ENCODE assay signal across 23 mouse cellular contexts in the genomic region with DNA sequence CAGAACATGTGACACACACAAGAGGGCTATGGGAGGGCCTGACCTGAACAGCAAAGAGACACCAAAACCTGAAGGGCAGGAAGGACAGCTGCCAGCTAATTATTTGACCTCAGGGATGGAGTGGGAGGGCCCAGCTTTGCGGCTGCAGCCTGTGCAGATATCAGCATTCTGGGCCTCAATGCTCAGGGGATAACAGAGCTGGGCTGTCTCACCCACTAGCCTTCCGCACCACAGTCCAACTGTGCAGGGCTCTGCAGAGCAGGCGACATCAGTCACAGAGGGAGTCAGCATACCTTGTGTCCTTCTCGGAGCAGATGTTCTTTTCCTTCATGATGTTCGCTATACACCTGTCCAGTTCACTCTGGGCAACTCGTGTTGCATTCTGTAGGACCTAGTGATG. TPM values are rescaled to one million over a fixed set of nuclear protein-coding genes. Genes with fewer than 3 reads are reported as not detected.
"Had no signal": no experiment of that assay in that cellular context is flagged by ENCODE, and none has a peak within 500 bp of the region (broad histone marks: within the 10 kb centered on the region; RNA-seq: fewer than 3 reads in every experiment).

No protein-coding gene starts in this region.

- H3K9ac ChIP-seq: lung, embryonic 14.5 days; midbrain, embryonic 13.5 days; midbrain, embryonic 15.5 days; neural tube, embryonic 12.5 days had no signal

- H3K4me2 ChIP-seq: lung, embryonic 14.5 days; midbrain, embryonic 11.5 days; midbrain, embryonic 13.5 days; midbrain, embryonic 15.5 days; neural tube, embryonic 12.5 days had no signal

- H3K4me1 ChIP-seq: midbrain, embryonic 13.5 days; midbrain, embryonic 15.5 days; neural tube, embryonic 12.5 days had no signal

- DNase-seq: lung, adult 18-20 months; lung, embryonic 14.5 days; lung, postnatal 10 days; lung, postnatal 4 days; retina, postnatal 1 day; right cerebral cortex, adult 18-20 months; right cerebral cortex, postnatal 25 days; spleen, adult 18-20 months; thymus, adult 18-20 months had no signal

- H3K27ac ChIP-seq: midbrain, embryonic 13.5 days; midbrain, embryonic 15.5 days; neural tube, embryonic 12.5 days had no signal

- ATAC-seq: midbrain, embryonic 13.5 days; midbrain, embryonic 15.5 days had no signal

- H3K27me3 ChIP-seq: midbrain, embryonic 13.5 days; midbrain, embryonic 15.5 days; neural tube, embryonic 12.5 days had no signal

- H3K9me3 ChIP-seq: midbrain, embryonic 13.5 days; midbrain, embryonic 15.5 days; neural tube, embryonic 12.5 days had no signal

- H3K4me3 ChIP-seq: midbrain, embryonic 13.5 days; midbrain, embryonic 15.5 days; neural tube, embryonic 12.5 days had no signal

RNA-seq across cellular contexts. Expression of a gene that starts 25.9 kb away (rescaled TPM):
- total RNA-seq: megakaryocyte, adult 5-6 weeks; midbrain, postnatal 0 days; monocyte, adult 5-6 weeks; neutrophil, adult 5-6 weeks had no signal
- polyA plus RNA-seq: lung, embryonic 14.5 days; lung, embryonic 16.5 days; midbrain, embryonic 11.5 days; midbrain, embryonic 13.5 days; midbrain, embryonic 15.5 days; midbrain, postnatal 0 days; neural tube, embryonic 12.5 days; neural tube, embryonic 14.5 days; small intestine, adult 2 months; stomach, embryonic 14.5 days; stomach, embryonic 16.5 days; thymus, postnatal 0 days had no signal

RNA-seq across cellular contexts. Expression of a gene that starts 32.2 kb away (rescaled TPM):
- total RNA-seq: midbrain, postnatal 0 days; monocyte, adult 5-6 weeks; neutrophil, adult 5-6 weeks had no signal
- polyA plus RNA-seq: lung, embryonic 14.5 days; lung, embryonic 16.5 days; stomach, embryonic 14.5 days; stomach, embryonic 16.5 days had no signal
